Mouse (Mus musculus) thymus, adult 2 months (tissue): ENCODE results near the gene Rev3l. TPM values are rescaled to one million over a fixed set of nuclear protein-coding genes. Genes with fewer than 3 reads are reported as not detected.
A peak's percentile ranks its signal among the peaks of the same experiment; 100 is the strongest.

Experiments
- DNase-seq: peaks from one replicate; pipeline ENCODE4 v3.0.0; 2021
- H3K27ac ChIP-seq: fragments of 200-500 bp; 2 replicates; pipeline ENCODE4 v1.5.1; 2012; ENCODE audit warnings: low read length, control low read depth; ENCODE audit not compliant: control insufficient read depth, insufficient read depth
- H3K27me3 ChIP-seq: fragments of 200-500 bp; 2 replicates; pipeline ENCODE4 v1.6.1; 2012; ENCODE audit warnings: mild to moderate bottlenecking, low read length, moderate library complexity, mixed read lengths; ENCODE audit not compliant: control insufficient read depth, insufficient read depth
- H3K36me3 ChIP-seq: fragments of 200-500 bp; 2 replicates; pipeline ENCODE4 v1.6.1; 2012; ENCODE audit warnings: mild to moderate bottlenecking, low read length, moderate library complexity; ENCODE audit not compliant: control insufficient read depth, insufficient read depth
- H3K4me1 ChIP-seq: fragments of 200-500 bp; replicated peaks from 2 replicates; pipeline ENCODE4 v1.6.1; 2012; ENCODE audit warnings: low read length; ENCODE audit not compliant: control insufficient read depth, insufficient read depth
- H3K4me3 ChIP-seq: fragments of 200-500 bp; 2 replicates; pipeline ENCODE4 v1.5.1; 2012; ENCODE audit warnings: mild to moderate bottlenecking, low read length, control low read depth, moderate library complexity; ENCODE audit not compliant: control insufficient read depth, insufficient read depth
- CTCF ChIP-seq: fragments of 200-500 bp; IDR thresholded peaks from 2 replicates; pipeline ENCODE4 v1.5.1; 2012; ENCODE audit warnings: mild to moderate bottlenecking, control low read depth, low read length, moderate library complexity, borderline replicate concordance; ENCODE audit not compliant: control insufficient read depth, poor library complexity, insufficient read depth; ENCODE audit errors: extremely low read depth
- POLR2A ChIP-seq: fragments of 200-500 bp; IDR thresholded peaks from 2 replicates; pipeline ENCODE4 v1.6.1; 2012; ENCODE audit warnings: mild to moderate bottlenecking, low read length, control low read depth, moderate library complexity; ENCODE audit not compliant: control insufficient read depth, poor library complexity, insufficient read depth; ENCODE audit errors: extremely low read depth
- WGBS: fragments of 180-500 bp; shearing (Covaris S2); methylation state at CpG from one replicate; pipeline ENCODE4 v1.1.7; 2018; 5-methylcytosine and 5-hydroxymethylcytosine counted together
- polyA plus RNA-seq: library from polyadenylated mRNA; depleted of rRNA; stranded (reverse); fragments of >200 nt; gene quantifications from 2 replicates; pipeline ENCODE4 v1.2.3, GENCODE M21; 2012

The Rev3l gene
- polyA plus RNA-seq, 1 experiment = 31.8 TPM

GRCm38 (mm10) chr10:39842621-39843020 is 110.7 kb downstream of the Rev3l start:
- Histone ChIP-seq H3K4me3 (no peak overlapping the region), H3K27me3 (no peaks in the 10 kb centered on the region), H3K36me3 (peaks cover 50% of the 10 kb centered on the region), H3K4me1 (no peaks in the 10 kb centered on the region), H3K27ac (no peak overlapping the region)
- WGBS = 98% methylated on average over 1 of the region's 1 CpGs
- TF ChIP-seq POLR2A (no peak), CTCF (no peak)
- DNase-seq = no peak

- Histone ChIP-seq H3K36me3 (peaks cover 56% of the 10 kb centered on the region), H3K4me1 (no peaks in the 10 kb centered on the region), H3K27ac (no peak overlapping the region), H3K27me3 (no peaks in the 10 kb centered on the region), H3K4me3 (no peak overlapping the region)
- WGBS = 95% methylated on average over 2 of the region's 2 CpGs
- DNase-seq = no peak
- TF ChIP-seq CTCF = no peak
- no peak for TF ChIP-seq POLR2A
Measured at GRCm38 (mm10) chr10:39865509-39865908, 133.6 kb downstream of the Rev3l start.

GRCm38 (mm10) chr10:39888621-39889020 is 156.7 kb downstream of the Rev3l start:
- 88% methylated on average over 3 of the region's 3 CpGs for WGBS
- H3K27me3 ChIP-seq = no peaks in the 10 kb centered on the region
- no peak overlapping the region for H3K27ac ChIP-seq
- no peaks in the 10 kb centered on the region for H3K4me1 ChIP-seq
- no peak for TF ChIP-seq POLR2A
- no peak for TF ChIP-seq CTCF
- no peak for DNase-seq
- no peak overlapping the region for H3K4me3 ChIP-seq
- no peaks in the 10 kb centered on the region; the same call in 1 of the 2 replicates for H3K36me3 ChIP-seq

- 65% methylated on average over 11 of the region's 11 CpGs for WGBS
- Histone ChIP-seq H3K36me3 (no peaks in the 10 kb centered on the region; the same call in 1 of the 2 replicates), H3K4me3 (no peak overlapping the region), H3K27ac (no peak overlapping the region), H3K27me3 (no peaks in the 10 kb centered on the region), H3K4me1 (0 out of 2 replicates have a peak, but pooled peaks cover 2% of the 10 kb centered on the region)
- TF ChIP-seq POLR2A (no peak), CTCF (no peak)
- DNase-seq = no peak
Measured at GRCm38 (mm10) chr10:39893702-39894697, 162.1 kb downstream of the Rev3l start.

GRCm38 (mm10) chr10:39896503-39896902 is 164.6 kb downstream of the Rev3l start:
- Histone ChIP-seq H3K27ac (no peak overlapping the region), H3K27me3 (no peaks in the 10 kb centered on the region), H3K4me1 (0 out of 2 replicates have a peak, but pooled peaks cover 4% of the 10 kb centered on the region), H3K4me3 (no peak overlapping the region), H3K36me3 (no peaks in the 10 kb centered on the region; the same call in 1 of the 2 replicates)
- TF ChIP-seq CTCF = no peak
- TF ChIP-seq POLR2A = no peak
- WGBS = 96% methylated on average over 5 of the region's 5 CpGs
- no peak for DNase-seq

GRCm38 (mm10) chr10:39898874-39899371 is 167.0 kb downstream of the Rev3l start, which contains the start of gene Mfsd4b4:
Gene Mfsd4b4 (minus strand): TSS chr10:39899238.
- no peak for TF ChIP-seq CTCF
- peak; percentile 82 for TF ChIP-seq POLR2A
- Histone ChIP-seq H3K27me3 (no peaks in the 10 kb centered on the region), H3K4me1 (0 out of 2 replicates have a peak, but pooled peaks cover 4% of the 10 kb centered on the region), H3K27ac (no peak within 1 kb of the TSS), H3K36me3 (no peaks in the 10 kb centered on the region), H3K4me3 (peak within 1 kb of the TSS; percentile 64)
- under 1% methylated on average over 41 of the region's 41 CpGs for WGBS
- DNase-seq = peak; percentile 78
